Mouse (Mus musculus) bone marrow, adult 2 months (tissue): ENCODE data around the gene Nkiras2.

Experiments used
- CTCF ChIP-seq: fragments of 200-500 bp; IDR thresholded peaks from 2 replicates; pipeline ENCODE4 v1.5.1; 2011; ENCODE audit warnings: low read length, control low read depth; ENCODE audit not compliant: control insufficient read depth, insufficient read depth
- POLR2A ChIP-seq: fragments of 200-500 bp; IDR thresholded peaks from 2 replicates; pipeline ENCODE4 v1.6.1; 2011; ENCODE audit warnings: low read depth, mild to moderate bottlenecking, control low read depth, low read length, borderline replicate concordance; ENCODE audit not compliant: control insufficient read depth

DNA sequence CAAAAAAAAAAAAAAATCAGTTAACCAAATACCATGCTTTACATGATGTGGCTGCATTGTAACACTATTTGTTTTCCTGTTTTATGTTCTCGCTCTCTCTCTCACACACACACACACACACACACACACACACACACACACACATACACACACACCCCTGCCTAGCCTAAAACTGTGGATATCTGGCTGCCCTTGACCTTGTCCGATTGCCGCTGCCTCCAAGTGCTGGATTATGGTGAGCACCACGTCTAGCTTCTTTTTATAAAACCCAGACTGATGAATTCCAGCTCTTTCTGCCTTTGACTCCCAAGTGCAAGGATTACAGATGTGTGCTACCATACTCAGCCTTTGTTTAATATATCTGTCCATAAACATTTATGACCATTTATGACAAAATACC, 1.6 kb upstream of the Nkiras2 start:
- TF ChIP-seq POLR2A (no peak), CTCF (no peak)
